Mouse (Mus musculus) 3134 (cell line): Measurements from ENCODE around the gene Pard3b.

Experiments used
- DNase-seq: peaks from one replicate; pipeline ENCODE4 v3.0.0-alpha.2; 2011; ENCODE audit warnings: low spot score; ENCODE audit not compliant: insufficient read length; ENCODE audit errors: extremely low read depth

The Pard3b gene

GRCm38 (mm10) chr1:62070617-62071016 lies 432.0 kb downstream of the Pard3b start:
- DNase-seq: no peak

- DNase-seq: no peak
These were observed 432.5 kb downstream of the Pard3b start for GRCm38 (mm10) chr1:62071139-62071538.

- DNase-seq: no peak
These were observed 437.5 kb downstream of the Pard3b start for GRCm38 (mm10) chr1:62076171-62076570.

- DNase-seq: no peak
These were observed 442.5 kb downstream of the Pard3b start for GRCm38 (mm10) chr1:62081129-62081528.

- no peak for DNase-seq
These were observed 447.4 kb downstream of the Pard3b start for GRCm38 (mm10) chr1:62085995-62086394.

DNA sequence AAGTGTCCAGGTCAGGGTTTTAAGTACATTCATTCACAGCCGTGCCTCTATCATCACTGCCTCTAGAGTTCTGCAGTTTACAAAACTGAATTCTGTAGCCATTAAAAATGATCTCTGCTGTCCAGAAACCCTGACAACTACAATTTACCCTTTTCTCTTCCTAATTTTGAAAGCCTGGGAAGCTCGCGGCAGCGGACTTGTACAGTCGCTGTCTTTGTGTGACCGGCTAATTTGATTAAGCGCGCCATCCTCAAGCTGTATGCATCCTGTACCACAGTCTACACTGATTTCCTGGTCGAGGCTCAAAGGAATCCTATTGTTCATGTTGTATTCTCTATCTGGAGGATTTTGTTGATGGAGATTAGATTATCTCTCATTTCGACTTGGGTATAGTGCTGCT lies 448.8 kb downstream of the Pard3b start:
- DNase-seq: no peak

DNA sequence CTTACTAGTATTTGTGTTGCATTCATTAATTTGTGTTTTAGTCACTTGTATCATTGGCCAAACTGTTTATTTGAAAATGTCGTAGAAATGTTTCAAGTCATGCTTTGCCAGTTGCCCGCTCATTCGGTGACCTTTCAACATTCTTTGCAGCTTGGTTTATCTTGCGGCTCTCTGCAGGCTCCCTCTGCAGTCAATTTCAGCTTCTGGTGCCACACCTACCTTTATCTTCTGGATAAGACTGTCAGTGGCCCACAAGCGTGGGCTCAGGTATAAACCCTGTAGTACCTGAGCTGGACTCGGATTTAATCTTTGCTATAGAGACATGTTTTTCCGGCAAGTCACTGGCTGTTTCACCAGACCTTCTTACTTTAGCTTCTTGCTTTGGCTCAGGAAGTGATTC lies 456.3 kb downstream of the Pard3b start:
- DNase-seq: no peak

DNA sequence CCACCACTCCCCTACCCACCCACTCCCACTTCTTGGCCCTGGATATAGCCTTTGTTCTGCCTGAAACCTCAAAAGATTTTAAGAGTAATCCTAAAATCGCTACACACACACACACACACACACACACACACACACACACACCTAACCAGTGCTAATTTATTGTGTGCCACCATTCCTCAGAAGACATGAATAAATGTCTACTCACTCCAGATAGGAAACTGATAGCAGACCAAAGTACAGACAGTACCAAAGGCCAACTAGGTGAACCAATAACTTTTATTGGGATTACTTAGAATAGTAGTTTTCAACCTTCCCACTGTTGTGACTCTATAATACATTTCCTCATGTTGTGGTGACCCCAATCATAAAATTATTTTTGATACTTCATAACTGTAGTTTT lies 483.8 kb downstream of the Pard3b start:
- DNase-seq: no peak

- no peak for DNase-seq
These were observed 490.6 kb downstream of the Pard3b start for GRCm38 (mm10) chr1:62129186-62129585.

DNA sequence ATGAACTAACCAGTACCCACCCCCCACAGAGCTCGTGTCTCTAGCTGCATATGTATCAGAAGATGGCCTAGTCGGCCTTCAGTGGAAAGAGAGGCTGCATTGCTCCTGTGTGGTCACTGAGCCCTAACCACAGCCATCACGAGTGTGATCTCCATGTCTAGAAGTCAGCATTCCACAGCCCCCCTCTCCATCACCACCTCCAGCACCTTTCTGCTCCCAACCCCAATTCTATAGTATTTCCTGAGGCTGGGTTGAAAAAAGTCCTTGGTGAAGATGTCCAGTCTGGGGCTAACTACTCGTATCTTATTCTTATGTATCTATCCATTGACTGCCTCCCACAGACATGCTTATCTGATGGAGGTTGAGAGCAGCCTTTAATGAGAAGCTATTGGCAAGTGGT lies 509.5 kb downstream of the Pard3b start:
- no peak for DNase-seq

DNA sequence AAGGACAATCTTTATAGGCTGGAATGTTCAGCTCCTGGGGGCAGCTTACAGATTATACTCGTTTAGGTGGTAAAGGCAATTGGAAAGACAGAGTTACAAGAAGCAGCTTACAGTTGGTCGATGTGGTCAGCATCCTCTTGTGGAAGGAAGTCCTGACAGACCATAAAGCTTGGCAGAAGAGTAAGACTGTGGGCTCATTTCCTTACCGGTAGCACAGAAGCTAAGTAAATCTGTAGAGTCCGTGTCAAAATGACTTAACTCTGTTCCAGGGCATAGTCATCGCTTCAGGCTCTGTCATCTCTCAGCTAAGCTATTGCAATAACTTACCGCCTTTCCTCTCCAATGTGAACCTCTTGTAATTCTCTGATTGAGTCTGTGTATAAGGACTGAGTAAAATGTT lies 510.2 kb downstream of the Pard3b start:
- DNase-seq: no peak

GRCm38 (mm10) chr1:62155970-62156369 lies 517.3 kb downstream of the Pard3b start:
- DNase-seq: no peak

- DNase-seq: no peak
These were observed 521.0 kb downstream of the Pard3b start for GRCm38 (mm10) chr1:62159592-62159991.

- no peak for DNase-seq
These were observed 536.5 kb downstream of the Pard3b start for GRCm38 (mm10) chr1:62175013-62175640.

GRCm38 (mm10) chr1:62181638-62182037 lies 543.0 kb downstream of the Pard3b start:
- DNase-seq: no peak

DNA sequence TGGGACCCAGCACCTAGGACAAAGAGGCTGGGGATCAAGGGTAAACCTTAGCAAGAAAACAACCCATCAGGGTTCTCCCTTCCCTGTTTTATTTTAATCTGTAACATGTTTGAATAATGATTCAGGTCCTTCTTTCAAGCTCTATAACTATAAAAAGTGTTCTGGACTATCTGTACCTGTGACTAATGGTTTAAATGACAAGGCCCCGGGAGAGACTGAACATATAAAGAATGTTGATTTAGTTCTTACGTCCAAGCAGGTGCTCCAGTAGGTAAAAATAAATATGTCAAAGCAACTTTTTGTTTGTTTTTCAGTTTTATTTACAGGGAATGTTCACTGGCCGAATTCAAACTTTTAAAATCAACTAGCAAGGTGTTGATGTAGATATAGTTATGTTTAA lies 544.0 kb downstream of the Pard3b start:
- DNase-seq: no peak

GRCm38 (mm10) chr1:62190786-62191185 lies 552.2 kb downstream of the Pard3b start:
- no peak for DNase-seq

- DNase-seq: no peak
These were observed 558.9 kb downstream of the Pard3b start for GRCm38 (mm10) chr1:62197515-62197914.

GRCm38 (mm10) chr1:62200919-62201318 lies 562.3 kb downstream of the Pard3b start:
- DNase-seq: no peak

- no peak for DNase-seq
These were observed 563.1 kb downstream of the Pard3b start for GRCm38 (mm10) chr1:62201686-62202257.

- DNase-seq: no peak
These were observed 574.7 kb downstream of the Pard3b start for GRCm38 (mm10) chr1:62213285-62213684.

DNA sequence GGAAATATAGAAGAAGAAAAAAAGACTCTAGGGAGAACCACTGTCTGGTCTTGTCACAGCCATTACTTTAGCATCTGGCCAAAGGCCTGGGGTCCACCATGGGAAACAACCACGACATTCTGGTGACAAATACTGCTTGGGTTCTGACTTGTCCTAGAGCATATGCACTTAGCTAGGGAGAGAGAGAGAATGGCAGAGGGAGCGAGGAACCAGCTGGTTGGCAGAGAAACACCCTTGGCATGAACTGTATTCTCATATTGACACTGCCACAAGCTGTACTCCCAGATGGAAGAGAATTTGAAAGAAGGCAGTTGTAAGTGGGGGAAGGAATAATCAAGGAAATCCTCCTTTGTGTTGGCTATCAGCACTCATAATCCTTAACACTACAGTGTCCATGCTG lies 577.2 kb downstream of the Pard3b start:
- DNase-seq: no peak

DNA sequence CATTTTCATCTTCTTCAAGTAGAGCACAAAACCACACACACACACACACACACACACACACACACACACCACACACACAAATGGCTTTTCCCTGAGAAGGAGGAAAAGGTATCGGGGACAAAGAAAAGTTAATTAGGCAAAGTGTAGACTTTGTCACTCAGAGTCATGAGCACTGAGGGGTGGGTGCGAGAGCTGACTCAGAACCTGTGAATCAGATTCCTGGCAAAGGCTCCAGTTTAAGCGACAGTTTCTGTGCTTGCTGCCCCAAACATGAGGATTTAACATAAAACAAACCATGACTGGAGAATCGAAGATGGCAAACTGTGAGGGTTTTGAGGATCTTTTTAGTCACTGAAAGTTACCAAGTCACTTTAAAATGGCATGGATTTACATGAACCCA lies 577.9 kb downstream of the Pard3b start:
- DNase-seq: no peak
